Mouse (Mus musculus) B cell, adult 2 months (primary cell): ENCODE measurements around the gene Olfr624.
"Not testable (repeated sequence)": the region's sequence is repeated elsewhere in the genome, so short reads cannot be mapped to it uniquely, and the experiment has no call there.

Source experiments
- DNase-seq, 2 experiments: peaks; one replicate each; pipeline ENCODE4 v3.0.0; 2022

The Olfr624 gene

GRCm38 (mm10) chr7:103671091-103671490 lies at the start of gene Olfr624:
Gene Olfr624, minus strand, starts transcription at chr7:103671191.
- no peak for DNase-seq

GRCm38 (mm10) chr7:103716398-103716797 lies 45.4 kb upstream of the Olfr624 start:
- DNase-seq, result not testable (repeated sequence)

- DNase-seq, result no peak
Measured at GRCm38 (mm10) chr7:103714371-103714770, 43.4 kb upstream of the Olfr624 start, which contains the start of gene Olfr243. Gene Olfr243, plus strand, starts transcription at chr7:103714671.

- DNase-seq, result peak; percentile 25 to 35
Measured at GRCm38 (mm10) chr7:103712024-103712423, 41.0 kb upstream of the Olfr624 start.

GRCm38 (mm10) chr7:103699469-103699868 lies 28.5 kb upstream of the Olfr624 start:
- no peak for DNase-seq

GRCm38 (mm10) chr7:103682420-103682819 lies 11.4 kb upstream of the Olfr624 start, which contains the start of gene Olfr625-ps1:
Gene Olfr625-ps1, plus strand, starts transcription at chr7:103682720.
- DNase-seq, result no peak

- no peak for DNase-seq
Measured at GRCm38 (mm10) chr7:103663598-103663997, 7.4 kb downstream of the Olfr624 start, which contains the start of gene Olfr623. Gene Olfr623, minus strand, starts transcription at chr7:103663698.

GRCm38 (mm10) chr7:103644070-103644469 lies 26.9 kb downstream of the Olfr624 start:
- no peak for DNase-seq

- no peak for DNase-seq
Measured at GRCm38 (mm10) chr7:103642602-103643001, 28.4 kb downstream of the Olfr624 start, which contains the start of gene Olfr622. Gene Olfr622, minus strand, starts transcription at chr7:103642702.

- DNase-seq, result no peak
Measured at GRCm38 (mm10) chr7:103636795-103637194, 34.2 kb downstream of the Olfr624 start.
